Mouse (Mus musculus) heart, embryonic 16.5 days (tissue): ENCODE results near the gene Gm12569. TPM values are rescaled to one million over a fixed set of nuclear protein-coding genes. Genes with fewer than 3 reads are reported as not detected.

Experiments used
- ATAC-seq: fragments of 200-750 bp; cut with Nextera tagmentation; replicated peaks from 2 replicates; pipeline ENCODE4 v1.8.0; 2017; ENCODE audit warnings: moderate number of reproducible peaks; ENCODE audit not compliant: insufficient read depth, low FRiP score; ENCODE audit errors: extremely low read depth
- H3K27ac ChIP-seq: fragments of 300-500 bp; sonication (generic); 2 replicates; pipeline ENCODE4 v1.5.1; 2014; ENCODE audit warnings: mild to moderate bottlenecking, low read length, control low read depth, moderate library complexity
- H3K27me3 ChIP-seq: fragments of 300-500 bp; sonication (generic); 2 replicates; pipeline ENCODE4 v1.6.1; 2014; ENCODE audit warnings: low read length, mixed read lengths; ENCODE audit not compliant: control insufficient read depth, insufficient read depth
- H3K36me3 ChIP-seq: fragments of 300-500 bp; sonication (generic); 2 replicates; pipeline ENCODE4 v1.6.1; 2014; ENCODE audit not compliant: control insufficient read depth, insufficient read depth
- H3K4me1 ChIP-seq: fragments of 300-500 bp; sonication (generic); 2 replicates; pipeline ENCODE4 v1.6.1; 2014; ENCODE audit warnings: low read length, mixed read lengths; ENCODE audit not compliant: control insufficient read depth, insufficient read depth
- H3K4me2 ChIP-seq: fragments of 300-500 bp; sonication (generic); 2 replicates; pipeline ENCODE4 v1.6.1; 2014; ENCODE audit warnings: low read depth, mild to moderate bottlenecking, control low read depth, low read length
- H3K4me3 ChIP-seq: fragments of 300-500 bp; sonication (generic); 2 replicates; pipeline ENCODE4 v1.5.1; 2014; ENCODE audit warnings: mild to moderate bottlenecking, control low read depth, low read length
- H3K9ac ChIP-seq: fragments of 300-500 bp; sonication (generic); 2 replicates; pipeline ENCODE4 v1.6.1; 2014; ENCODE audit warnings: low read length, control low read depth
- H3K9me3 ChIP-seq: fragments of 300-500 bp; sonication (generic); replicated peaks from 2 replicates; pipeline ENCODE4 v1.6.1; 2016; ENCODE audit warnings: low read length; ENCODE audit not compliant: control insufficient read depth
- WGBS: fragments of 180-500 bp; shearing (Covaris S2); extraction: QIAGEN DNeasy Blood & Tissue Kit; methylation state at CpG from one replicate; pipeline ENCODE4 v1.1.7; 2014; 5-methylcytosine and 5-hydroxymethylcytosine counted together
- polyA plus RNA-seq: library from polyadenylated mRNA; unstranded; fragments of >200 nt; fragmentation: Nextera tagmentation; extraction: Ambion mirVana; gene quantifications from 2 replicates; pipeline ENCODE4 v1.2.1, GENCODE M21; 2015

Gm12569 gene
- not detected in 2 replicates for polyA plus RNA-seq

- H3K36me3 ChIP-seq: no peaks in the 10 kb centered on the region
- no peak within 1 kb of the TSS for H3K4me3 ChIP-seq
- no peak for ATAC-seq
- H3K27ac ChIP-seq: no peak within 1 kb of the TSS
- H3K27me3 ChIP-seq: no peaks in the 10 kb centered on the region
- H3K4me1 ChIP-seq: no peaks in the 10 kb centered on the region
- no peak within 1 kb of the TSS for H3K4me2 ChIP-seq
- no peaks in the 10 kb centered on the region for H3K9me3 ChIP-seq
- 87% methylated on average over 11 of the region's 11 CpGs for WGBS
- H3K9ac ChIP-seq: no peak within 1 kb of the TSS
Observed at GRCm38 (mm10) chr11:51220308-51220707, at the start of gene Gm12569. TSS of gene Gm12569 (plus strand) at chr11:51220473.

- no peak overlapping the region for H3K4me2 ChIP-seq
- H3K27me3 ChIP-seq: no peaks in the 10 kb centered on the region
- H3K9ac ChIP-seq: no peak overlapping the region
- H3K9me3 ChIP-seq: no peaks in the 10 kb centered on the region
- H3K4me1 ChIP-seq: no peaks in the 10 kb centered on the region
- no peak overlapping the region for H3K4me3 ChIP-seq
- no peaks in the 10 kb centered on the region for H3K36me3 ChIP-seq
- whole genome bisulfite sequencing: 77% methylated on average over 5 of the region's 5 CpGs
- ATAC-seq: no peak
- no peak overlapping the region for H3K27ac ChIP-seq
Observed at GRCm38 (mm10) chr11:51202726-51203125, 17.5 kb upstream of the Gm12569 start.

GRCm38 (mm10) chr11:51207758-51208157 is 12.5 kb upstream of the Gm12569 start:
- Histone ChIP-seq H3K9me3 (no peaks in the 10 kb centered on the region), H3K4me2 (no peak overlapping the region), H3K27ac (no peak overlapping the region), H3K4me1 (no peaks in the 10 kb centered on the region), H3K27me3 (no peaks in the 10 kb centered on the region), H3K4me3 (no peak overlapping the region), H3K36me3 (no peaks in the 10 kb centered on the region), H3K9ac (no peak overlapping the region)
- no peak for ATAC-seq
- WGBS: 58% methylated on average over 3 of the region's 3 CpGs

DNA sequence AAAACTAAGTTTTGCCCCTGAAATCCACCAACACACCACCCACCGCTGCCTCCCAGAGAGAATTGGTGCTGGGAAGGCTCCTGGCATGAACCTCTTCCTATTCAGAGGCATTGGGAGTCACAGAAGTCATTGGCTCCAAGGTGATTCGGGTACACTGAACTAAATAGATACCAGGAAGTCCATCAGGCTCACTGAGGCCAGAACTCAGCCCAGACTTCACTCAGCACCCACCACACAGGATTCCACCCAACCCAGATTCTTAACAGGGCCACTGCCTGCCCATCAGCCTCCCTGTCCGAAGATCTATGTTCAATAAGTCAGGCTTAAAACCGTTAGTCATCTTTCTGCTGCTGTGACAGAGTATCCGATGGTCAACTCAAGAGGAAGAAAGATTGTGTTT is 8.8 kb upstream of the Gm12569 start:
- H3K4me3 ChIP-seq: no peak overlapping the region
- H3K27ac ChIP-seq: no peak overlapping the region
- H3K36me3 ChIP-seq: no peaks in the 10 kb centered on the region
- no peaks in the 10 kb centered on the region for H3K27me3 ChIP-seq
- H3K9me3 ChIP-seq: no peaks in the 10 kb centered on the region
- no peaks in the 10 kb centered on the region for H3K4me1 ChIP-seq
- no peak overlapping the region for H3K4me2 ChIP-seq
- ATAC-seq: no peak
- WGBS: 82% methylated on average over 5 of the region's 5 CpGs
- H3K9ac ChIP-seq: no peak overlapping the region

- Histone ChIP-seq H3K4me2 (no peak overlapping the region), H3K36me3 (no peaks in the 10 kb centered on the region), H3K4me3 (no peak overlapping the region), H3K27me3 (no peaks in the 10 kb centered on the region), H3K27ac (no peak overlapping the region), H3K9ac (no peak overlapping the region), H3K9me3 (no peaks in the 10 kb centered on the region), H3K4me1 (no peaks in the 10 kb centered on the region)
- ATAC-seq: no peak
- WGBS: 88% methylated on average over 7 of the region's 7 CpGs
Observed at GRCm38 (mm10) chr11:51214021-51214420, 6.3 kb upstream of the Gm12569 start.

DNA sequence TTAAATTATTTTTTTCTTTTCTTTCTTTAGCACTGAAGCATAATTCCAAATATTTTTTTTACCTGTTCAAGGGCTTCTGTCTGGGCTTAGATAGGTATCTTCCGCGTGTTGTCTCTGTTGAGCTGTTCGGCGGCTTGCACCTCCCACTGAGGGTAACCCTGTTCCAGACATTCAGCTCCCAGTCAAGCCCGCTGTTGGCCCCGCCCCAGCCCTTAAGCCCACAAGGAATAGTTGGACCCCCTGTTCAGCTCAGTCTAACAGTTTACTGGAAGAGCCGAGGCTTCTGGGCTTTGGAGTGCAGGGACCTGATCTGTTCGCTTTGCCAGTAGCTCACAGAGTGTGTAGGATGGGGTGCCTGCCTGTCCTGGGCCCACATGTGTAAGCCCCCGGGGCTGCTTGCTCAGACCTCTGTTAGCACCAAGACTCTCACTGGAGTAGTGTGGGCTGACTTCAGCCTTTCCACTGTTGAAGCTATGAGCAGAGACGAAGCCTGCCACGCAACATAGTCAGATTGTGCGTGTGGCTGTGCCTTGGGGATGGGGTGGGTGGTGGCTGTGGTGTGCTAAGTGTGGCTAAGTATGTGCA is 785 bp upstream of the Gm12569 start:
- no peaks in the 10 kb centered on the region for H3K4me1 ChIP-seq
- no peak overlapping the region for H3K9ac ChIP-seq
- H3K9me3 ChIP-seq: no peaks in the 10 kb centered on the region
- no peak overlapping the region for H3K4me2 ChIP-seq
- H3K27ac ChIP-seq: no peak overlapping the region
- H3K4me3 ChIP-seq: no peak overlapping the region
- no peaks in the 10 kb centered on the region for H3K36me3 ChIP-seq
- WGBS: 78% methylated on average over 12 of the region's 12 CpGs
- ATAC-seq: no peak
- no peaks in the 10 kb centered on the region for H3K27me3 ChIP-seq

DNA sequence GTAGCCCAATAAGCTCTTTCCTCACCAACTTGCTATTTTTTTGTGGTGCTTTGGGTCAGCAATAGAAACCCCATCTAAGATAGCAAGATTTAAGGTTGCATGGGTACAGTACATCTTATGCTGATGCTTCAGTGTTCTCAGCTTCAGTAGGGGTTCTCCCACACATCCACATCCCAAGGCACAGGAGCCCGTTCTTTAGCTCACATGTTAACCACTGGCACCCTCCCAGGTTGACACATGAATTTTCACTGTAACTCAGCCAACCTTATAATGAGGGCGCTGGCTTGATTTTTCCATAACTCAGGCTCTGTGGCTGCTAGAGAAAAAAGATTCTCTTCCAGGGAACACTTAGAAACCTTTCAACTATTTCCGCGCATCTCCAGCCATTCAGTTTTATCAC is 6.8 kb downstream of the Gm12569 start:
- 84% methylated on average over 4 of the region's 4 CpGs for WGBS
- no peak for ATAC-seq
- Histone ChIP-seq H3K27me3 (no peaks in the 10 kb centered on the region), H3K9me3 (no peaks in the 10 kb centered on the region), H3K4me1 (no peaks in the 10 kb centered on the region), H3K27ac (no peak overlapping the region), H3K9ac (no peak overlapping the region), H3K36me3 (no peaks in the 10 kb centered on the region), H3K4me3 (no peak overlapping the region), H3K4me2 (no peak overlapping the region)

DNA sequence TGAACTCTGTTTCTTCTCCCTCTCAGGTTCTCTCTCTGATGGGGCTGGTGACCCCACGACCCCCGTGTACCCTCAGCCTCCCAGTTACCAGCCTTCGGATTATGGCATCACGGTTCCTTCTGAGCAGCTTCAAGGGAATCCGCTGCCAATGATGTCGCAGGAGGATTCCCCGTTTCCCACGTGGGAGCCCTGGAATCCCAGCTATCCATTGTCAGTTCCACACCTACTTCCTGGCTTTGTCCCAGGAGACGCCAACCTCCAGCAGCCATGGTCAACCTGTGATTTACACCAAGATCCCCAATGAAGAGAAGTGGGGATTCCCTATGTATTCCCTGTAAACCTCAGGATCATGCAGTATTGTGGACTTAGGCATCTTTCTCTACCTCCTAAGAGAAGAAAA is 14.4 kb downstream of the Gm12569 start:
- Histone ChIP-seq H3K4me3 (no peak overlapping the region), H3K9ac (no peak overlapping the region), H3K27ac (no peak overlapping the region), H3K4me2 (no peak overlapping the region), H3K4me1 (no peaks in the 10 kb centered on the region), H3K27me3 (no peaks in the 10 kb centered on the region), H3K36me3 (no peaks in the 10 kb centered on the region), H3K9me3 (no peaks in the 10 kb centered on the region)
- WGBS: 83% methylated on average over 9 of the region's 9 CpGs
- ATAC-seq: no peak

- Histone ChIP-seq H3K27me3 (no peaks in the 10 kb centered on the region), H3K4me1 (no peaks in the 10 kb centered on the region), H3K27ac (no peak overlapping the region), H3K4me2 (no peak overlapping the region), H3K36me3 (no peaks in the 10 kb centered on the region), H3K9ac (no peak overlapping the region), H3K9me3 (no peaks in the 10 kb centered on the region), H3K4me3 (no peak overlapping the region)
- WGBS: 75% methylated on average over 2 of the region's 2 CpGs
- ATAC-seq: no peak
Observed at GRCm38 (mm10) chr11:51242897-51243296, 22.6 kb downstream of the Gm12569 start.
